In genomic region chr4:103213859-103214497, GRCm38 (mm10) we compare ENCODE assay signal across 8 mouse cellular contexts. TPM values are rescaled to one million over a fixed set of nuclear protein-coding genes. Genes with fewer than 3 reads are reported as not detected.
DNase-seq lines count a peak whose midpoint lies in the region; ATAC-seq and TF ChIP-seq lines count a peak whose summit lies in the region.

No protein-coding gene starts in this region.

- TF ChIP-seq EP300 in MEL (IDR thresholded peaks at IDR 0.05; ENCODE audit: low read depth in 1 of 2, low read length in 2 of 2) = no peak

- TF ChIP-seq CTCF in left cerebral cortex, adult 2 months (IDR thresholded peaks at IDR 0.05) = no peak
- no peak for TF ChIP-seq CTCF in MEL (IDR thresholded peaks at IDR 0.05 in 2 of 3, conservative IDR thresholded peaks at IDR 0.05 in 1 of 3; ENCODE audit: control insufficient read depth in 1 of 3, insufficient read depth in 1 of 3, low read depth in 2 of 3, low read length in 3 of 3, poor library complexity in 1 of 3, severe bottlenecking in 1 of 3)
- TF ChIP-seq CTCF in hindbrain, postnatal 0 days (IDR thresholded peaks at IDR 0.05; ENCODE audit: low read depth) = no peak

- H3K9me3 ChIP-seq in MEL (replicated peaks; ENCODE audit: insufficient read depth, low read length) = no peaks in the 10 kb centered on the region
- no peaks in the 10 kb centered on the region for H3K9me3 ChIP-seq in embryonic facial prominence, embryonic 11.5 days (replicated peaks; ENCODE audit: control insufficient read depth, low read length)
- H3K9me3 ChIP-seq in hindbrain, postnatal 0 days (ENCODE audit: low read length) = no peaks in the 10 kb centered on the region

- peak in 1 of 2 experiments; percentile 16 for DNase-seq in left cerebral cortex, adult 2 months (ENCODE audit: extremely low spot score in 1 of 2, low spot score in 2 of 2)
- DNase-seq in left cerebral cortex, postnatal 4 days = no peak
- peak; percentile 51 for DNase-seq in MEL (ENCODE audit: low read depth, low spot score)
- peak; percentile 33 for DNase-seq in embryonic facial prominence, embryonic 11.5 days (ENCODE audit: low spot score)
- peak; percentile 27 for DNase-seq in hindbrain, postnatal 0 days (ENCODE audit: low spot score)
- peak; percentile 35 for DNase-seq in thymus, postnatal 36 days
- no peak for DNase-seq in frontal cortex, postnatal 25 days (ENCODE audit: low spot score in 2 of 2)

- intact Hi-C loops in left cerebral cortex, adult 2 months (cut with DNase I) = loop anchor here (2.0 kb wide), 2 partner anchors 35 to 99 kb away; partner anchors contain the start of gene Oma1
- intact Hi-C loops in left cerebral cortex, postnatal 4 days (cut with DNase I) = loop anchor here (10.0 kb wide), 1 partner anchor 101 kb away; the partner anchor contains the start of gene Oma1

- TF ChIP-seq POLR2A in MEL (IDR thresholded peaks at IDR 0.05; ENCODE audit: control insufficient read depth in 1 of 2, insufficient read depth in 1 of 2, low read depth in 1 of 2, low read length in 2 of 2, poor library complexity in 1 of 2) = no peak

- no peak for ATAC-seq in embryonic facial prominence, embryonic 11.5 days (replicated peaks; ENCODE audit: insufficient number of reproducible peaks, low FRiP score, low TSS enrichment, low read depth)
- ATAC-seq in hindbrain, postnatal 0 days = no peak

- TF ChIP-seq RAD21 in MEL (IDR thresholded peaks at IDR 0.05; ENCODE audit: low read depth, low read length) = no peak

- H3K4me3 ChIP-seq in left cerebral cortex, adult 2 months = peak overlapping the region; percentile 74
- H3K4me3 ChIP-seq in MEL (ENCODE audit: control insufficient read depth in 1 of 2, insufficient read depth in 1 of 2, low read depth in 2 of 2, low read length in 2 of 2) = peak overlapping the region; percentile 91
- peak overlapping the region; percentile 77 for H3K4me3 ChIP-seq in embryonic facial prominence, embryonic 11.5 days (ENCODE audit: low read depth, low read length)
- peak overlapping the region; percentile 50 for H3K4me3 ChIP-seq in hindbrain, postnatal 0 days (ENCODE audit: low read length)
- peak overlapping the region; percentile 32 for H3K4me3 ChIP-seq in macrophage (ENCODE audit: inconsistent target)

- H3K36me3 ChIP-seq in MEL (ENCODE audit: control insufficient read depth in 1 of 2, insufficient read depth in 2 of 2, low read length in 2 of 2) = peaks cover 0 to 11% of the 10 kb centered on the region in 2 experiments; a peak in 3 of 4 replicates
- no peaks in the 10 kb centered on the region; the same call in 1 of the 2 replicates for H3K36me3 ChIP-seq in embryonic facial prominence, embryonic 11.5 days (replicated peaks; ENCODE audit: control insufficient read depth, insufficient read depth, low read depth, low read length)
- peaks cover 6% of the 10 kb centered on the region; the same call in 1 of the 2 replicates for H3K36me3 ChIP-seq in hindbrain, postnatal 0 days (ENCODE audit: insufficient read depth, low read length)
- H3K36me3 ChIP-seq in macrophage (ENCODE audit: inconsistent target) = peaks cover 4% of the 10 kb centered on the region; the same call in 1 of the 2 replicates

- peaks cover 2 to 5% of the 10 kb centered on the region in 2 experiments for H3K4me1 ChIP-seq in MEL (ENCODE audit: control insufficient read depth in 1 of 2, insufficient read depth in 2 of 2, low read length in 2 of 2)
- no peaks in the 10 kb centered on the region for H3K4me1 ChIP-seq in embryonic facial prominence, embryonic 11.5 days (ENCODE audit: control insufficient read depth, insufficient read depth, low read length)
- H3K4me1 ChIP-seq in hindbrain, postnatal 0 days (ENCODE audit: insufficient read depth, low read length) = no peaks in the 10 kb centered on the region; the same call in 1 of the 2 replicates

- WGBS in embryonic facial prominence, embryonic 11.5 days = 2% methylated on average over 30 of the region's 30 CpGs
- WGBS in hindbrain, postnatal 0 days = 3% methylated on average over 30 of the region's 30 CpGs
- 13% methylated on average over 30 of the region's 30 CpGs for WGBS in macrophage (ENCODE audit: missing documents)

- H3K4me2 ChIP-seq in embryonic facial prominence, embryonic 11.5 days (ENCODE audit: low read depth, low read length) = peak overlapping the region; percentile 48
- peak overlapping the region; percentile 60 for H3K4me2 ChIP-seq in hindbrain, postnatal 0 days (ENCODE audit: low read depth, low read length)

- H3K9ac ChIP-seq in MEL (ENCODE audit: control insufficient read depth, low read depth, low read length, poor library complexity, severe bottlenecking) = peak overlapping the region; percentile 95
- peak overlapping the region; percentile 99 for H3K9ac ChIP-seq in embryonic facial prominence, embryonic 11.5 days (replicated peaks; ENCODE audit: low read length)
- peak overlapping the region; percentile 96 for H3K9ac ChIP-seq in hindbrain, postnatal 0 days (replicated peaks; ENCODE audit: low read length)

- H3K27me3 ChIP-seq in MEL (ENCODE audit: control insufficient read depth in 1 of 2, insufficient read depth in 2 of 2, low read length in 2 of 2) = no peaks in the 10 kb centered on the region
- no peaks in the 10 kb centered on the region for H3K27me3 ChIP-seq in embryonic facial prominence, embryonic 11.5 days (ENCODE audit: control insufficient read depth, insufficient read depth, low read length)
- H3K27me3 ChIP-seq in hindbrain, postnatal 0 days (ENCODE audit: insufficient read depth, low read length) = no peaks in the 10 kb centered on the region

- peak overlapping the region; percentile 96 for H3K27ac ChIP-seq in left cerebral cortex, adult 2 months
- H3K27ac ChIP-seq in MEL (ENCODE audit: control insufficient read depth, low read depth, low read length) (peak overlapping the region; percentile 57; the same call in 1 of the 2 replicates), macrophage (no peak overlapping the region)
- H3K27ac ChIP-seq in embryonic facial prominence, embryonic 11.5 days (replicated peaks; ENCODE audit: low read depth, low read length) = peak overlapping the region; percentile 92
- peak overlapping the region; percentile 99 for H3K27ac ChIP-seq in hindbrain, postnatal 0 days

- H3K79me2 ChIP-seq in MEL (ENCODE audit: control insufficient read depth, insufficient read depth, low read length, poor library complexity) (peaks cover 14% of the 10 kb centered on the region), macrophage (ENCODE audit: inconsistent target) (no peaks in the 10 kb centered on the region)

TF ChIP-seq in MEL, 35 proteins besides CTCF, POLR2A, EP300 and RAD21:
- TF ChIP-seq ELF1 (IDR thresholded peaks at IDR 0.05; ENCODE audit: low read depth, low read length) = no peak
- TF ChIP-seq MYC (IDR thresholded peaks at IDR 0.05; ENCODE audit: low read depth, low read length) = no peak
- TF ChIP-seq MXI1 (IDR thresholded peaks at IDR 0.05; ENCODE audit: low read depth, low read length) = peak; percentile 68
- no peak; the same call in 1 of the 2 replicates for TF ChIP-seq ZMIZ1 (IDR thresholded peaks at IDR 0.05; ENCODE audit: low read depth, low read length)
- 0 out of 2 replicates have a peak, but pooled peaks have one; percentile 36 for TF ChIP-seq ZNF384 (IDR thresholded peaks at IDR 0.05; ENCODE audit: low read depth, low read length)
- no peak for TF ChIP-seq MAFK (IDR thresholded peaks at IDR 0.05; ENCODE audit: borderline replicate concordance, low read depth, low read length)
- TF ChIP-seq TCF12 (IDR thresholded peaks at IDR 0.05; ENCODE audit: low read depth, low read length) = no peak
- peak; percentile 68 for TF ChIP-seq SIN3A (IDR thresholded peaks at IDR 0.05; ENCODE audit: low read length)
- TF ChIP-seq USF2 (IDR thresholded peaks at IDR 0.05; ENCODE audit: borderline replicate concordance in 1 of 2, insufficient read depth in 1 of 2, low read depth in 1 of 2, low read length in 2 of 2) = no peak
- 0 out of 2 replicates have a peak, but pooled peaks have one; percentile 23 for TF ChIP-seq TBP (IDR thresholded peaks at IDR 0.05; ENCODE audit: low read depth, low read length)
- no peak for TF ChIP-seq JUND (IDR thresholded peaks at IDR 0.05; ENCODE audit: low read depth, low read length)
- TF ChIP-seq POLR2AphosphoS2 (IDR thresholded peaks at IDR 0.05; ENCODE audit: low read length) = no peak
- no peak for TF ChIP-seq POLR2AphosphoS5 (IDR thresholded peaks at IDR 0.05; ENCODE audit: borderline replicate concordance, low read depth, low read length)

RNA-seq across cellular contexts. Expression of gene Slc35d1, which starts 1.0 kb away (rescaled TPM):
- 10 to 100 TPM; 12.7 to 12.8 TPM for total RNA-seq in left cerebral cortex, adult 2 months (2021)
- 10 to 100 TPM; 10.2 to 10.9 TPM for total RNA-seq in left cerebral cortex, postnatal 4 days (2021)
- 5.0 TPM in 2 replicates for total RNA-seq in MEL (2012; rRNA removed)
- 10 to 100 TPM in 1 of 2 experiments, 1 to 10 TPM in 1; 10.0 to 33.7 TPM for polyA plus RNA-seq in MEL (2012; ENCODE audit: insufficient read depth in 1 of 2, insufficient read length in 2 of 2, low read depth in 1 of 2, low replicate concordance in 2 of 2, missing spikeins in 1 of 2)
- polyA plus RNA-seq in embryonic facial prominence, embryonic 11.5 days (2014; fragmentation: Nextera tagmentation; extraction: Ambion mirVana) = 12.5 and 12.6 TPM in 2 replicates
- total RNA-seq in hindbrain, postnatal 0 days (2014; rRNA removed) = 4.0 and 4.9 TPM in 2 replicates
- 5.1 and 6.1 TPM in 2 replicates for polyA plus RNA-seq in hindbrain, postnatal 0 days (2015; fragmentation: Nextera tagmentation; extraction: Ambion mirVana)
- total RNA-seq in macrophage (2018; cell fraction: chromatin; rRNA removed) = 10 to 100 TPM; 11.3 to 36.1 (median 20.2) TPM
- 10 to 100 TPM in 5 of 26 experiments, 1 to 10 TPM in 21; 6.9 to 11.0 (median 9.1) TPM for total RNA-seq in macrophage (2018; cell fraction: cytosol; rRNA removed)
- 10 to 100 TPM; 11.0 to 29.8 (median 16.7) TPM for total RNA-seq in macrophage (2018; cell fraction: nucleus; rRNA removed)
- polyA plus RNA-seq in macrophage (2018) = 4.3 to 8.3 TPM (median 5.8 TPM) in 3 replicates

Comparison
In these comparisons a context has a peak if more than half of its experiments do, and no peak if none do; other contexts are left out.
1. DNase-seq: peak in MEL (single experiment), embryonic facial prominence, embryonic 11.5 days (single experiment), hindbrain, postnatal 0 days (single experiment) and thymus, postnatal 36 days (2 of 2); none in left cerebral cortex, postnatal 4 days (single experiment) and frontal cortex, postnatal 25 days (0 of 2).
2. H3K4me3 ChIP-seq: peak in every context shown above with its lines; median percentile 91 in MEL; 77 in embryonic facial prominence, embryonic 11.5 days; 74 in left cerebral cortex, adult 2 months; 50 in hindbrain, postnatal 0 days; 32 in macrophage.
3. Peak in every context shown above with its lines, with median percentiles within 50 percentile points of each other: H3K9ac ChIP-seq.